Mouse (Mus musculus) forebrain, postnatal 0 days (tissue): ENCODE measurements around the gene Rbm19. TPM values are rescaled to one million over a fixed set of nuclear protein-coding genes. Genes with fewer than 3 reads are reported as not detected.

Source experiments
- ATAC-seq: fragments of 200-750 bp; cut with Nextera tagmentation; 2 replicates; pipeline ENCODE4 v1.8.0; 2017; ENCODE audit warnings: mild to moderate bottlenecking, moderate library complexity
- DNase-seq: peaks from one replicate; pipeline ENCODE4 v3.0.0-alpha.2; 2015
- H3K27ac ChIP-seq: fragments of 300-500 bp; sonication (generic); 2 replicates; pipeline ENCODE4 v1.5.1; 2014; ENCODE audit warnings: low read depth, mild to moderate bottlenecking, antibody characterized with exemption, low read length, moderate library complexity, mixed read lengths
- H3K27me3 ChIP-seq: fragments of 300-500 bp; sonication (generic); 2 replicates; pipeline ENCODE4 v1.6.1; 2014; ENCODE audit warnings: mild to moderate bottlenecking, low read length, mixed read lengths; ENCODE audit not compliant: insufficient read depth
- H3K36me3 ChIP-seq: fragments of 300-500 bp; sonication (generic); 2 replicates; pipeline ENCODE4 v1.6.1; 2014; ENCODE audit warnings: mild to moderate bottlenecking, moderate library complexity; ENCODE audit not compliant: insufficient read depth
- H3K4me1 ChIP-seq: fragments of 300-500 bp; sonication (generic); 2 replicates; pipeline ENCODE4 v1.6.1; 2014; ENCODE audit warnings: antibody characterized with exemption; ENCODE audit not compliant: insufficient read depth
- H3K4me2 ChIP-seq: fragments of 300-500 bp; sonication (generic); 2 replicates; pipeline ENCODE4 v1.6.1; 2014; ENCODE audit warnings: low read depth, mild to moderate bottlenecking, moderate library complexity
- H3K4me3 ChIP-seq: fragments of 300-500 bp; sonication (generic); 2 replicates; pipeline ENCODE4 v1.5.1; 2014; ENCODE audit warnings: low read depth, low read length, mixed read lengths
- H3K9ac ChIP-seq: fragments of 300-500 bp; sonication (generic); 2 replicates; pipeline ENCODE4 v1.6.1; 2014; ENCODE audit warnings: mild to moderate bottlenecking
- H3K9me3 ChIP-seq: fragments of 300-500 bp; sonication (generic); 2 replicates; pipeline ENCODE4 v1.6.1; 2016; ENCODE audit warnings: low read length
- CTCF ChIP-seq: sonication (generic); IDR thresholded peaks from 2 replicates; pipeline ENCODE4 v1.5.1; 2016; ENCODE audit warnings: antibody characterized with exemption, control low read depth, low read depth
- whole genome bisulfite sequencing: fragments of 180-500 bp; shearing (Covaris S2); extraction: QIAGEN DNeasy Blood & Tissue Kit; methylation state at CpG from one replicate; pipeline ENCODE4 v1.1.7; 2014; 5-methylcytosine and 5-hydroxymethylcytosine counted together
- polyA plus RNA-seq: library from polyadenylated mRNA; unstranded; fragments of >200 nt; fragmentation: Nextera tagmentation; extraction: Ambion mirVana; gene quantifications from 2 replicates; pipeline ENCODE4 v1.2.1, GENCODE M21; 2015
- total RNA-seq: library from RNA; depleted of rRNA; stranded (reverse); fragments of >200 nt; gene quantifications from 2 replicates; pipeline ENCODE4 v1.2.3, GENCODE M21; 2014

Gene Rbm19
- total and polyA plus RNA-seq, 2 experiments from 2014 or later = 15.0 to 27.2 TPM

DNA sequence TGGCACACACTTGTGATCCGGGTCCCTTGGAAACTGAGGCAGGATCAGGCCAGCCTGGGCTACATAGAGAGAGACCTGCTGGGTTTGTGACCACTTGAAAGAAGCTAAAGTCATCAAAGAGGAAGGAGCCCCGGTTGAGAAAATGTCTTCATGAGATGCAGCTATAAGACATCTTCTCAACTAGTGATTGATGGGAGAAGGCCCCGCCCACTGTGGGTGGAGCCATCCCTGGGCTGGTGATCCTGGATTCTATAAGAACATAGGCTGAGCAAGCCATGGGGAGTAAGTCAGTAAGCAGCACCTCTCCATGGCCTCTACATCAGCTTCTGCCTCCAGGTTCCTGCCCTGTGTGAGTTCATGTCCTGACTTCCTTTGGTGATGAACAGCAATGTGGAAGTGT, 98.2 kb downstream of the Rbm19 start:
- Histone ChIP-seq H3K9me3 (no peaks in the 10 kb centered on the region), H3K27me3 (no peaks in the 10 kb centered on the region; the same call in 1 of the 2 replicates), H3K9ac (no peak overlapping the region), H3K4me3 (no peak overlapping the region), H3K4me2 (no peak overlapping the region), H3K36me3 (no peaks in the 10 kb centered on the region), H3K27ac (no peak overlapping the region), H3K4me1 (no peaks in the 10 kb centered on the region)
- DNase-seq (no peak), ATAC-seq (no peak)
- WGBS = 76% methylated on average over 3 of the region's 3 CpGs
- TF ChIP-seq CTCF = no peak

DNA sequence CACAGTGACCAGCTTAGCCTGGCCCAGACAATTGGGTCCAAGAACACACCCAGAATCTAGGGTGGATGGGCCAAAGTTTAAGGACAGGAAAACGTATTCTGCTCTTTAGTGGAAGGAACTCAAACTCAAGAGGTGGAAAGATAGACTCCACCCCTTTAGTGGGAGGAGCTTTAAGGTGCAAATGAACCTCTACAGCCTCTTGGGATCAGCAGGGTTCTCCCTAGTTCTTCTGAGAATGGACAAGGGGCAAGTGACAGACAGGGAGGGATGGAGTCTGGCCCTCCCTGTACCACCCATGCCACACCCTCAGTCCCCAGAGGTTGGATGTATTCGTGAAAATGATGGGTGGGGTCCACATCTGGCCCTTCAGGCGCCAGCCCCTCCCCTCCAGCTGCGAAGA, 105.0 kb downstream of the Rbm19 start:
- no peak overlapping the region for H3K4me2 ChIP-seq
- no peak overlapping the region for H3K9ac ChIP-seq
- no peaks in the 10 kb centered on the region for H3K27me3 ChIP-seq
- no peak overlapping the region for H3K27ac ChIP-seq
- ATAC-seq (no peak), DNase-seq (no peak)
- no peak overlapping the region for H3K4me3 ChIP-seq
- no peaks in the 10 kb centered on the region for H3K36me3 ChIP-seq
- H3K9me3 ChIP-seq = no peaks in the 10 kb centered on the region
- 9% methylated on average over 4 of the region's 4 CpGs for WGBS
- no peak for TF ChIP-seq CTCF
- no peaks in the 10 kb centered on the region for H3K4me1 ChIP-seq

GRCm38 (mm10) chr5:120225383-120225782, 109.1 kb downstream of the Rbm19 start:
- H3K9ac ChIP-seq = no peak overlapping the region
- H3K4me1 ChIP-seq = 0 out of 2 replicates have a peak, but pooled peaks cover 2% of the 10 kb centered on the region
- no peak overlapping the region for H3K4me3 ChIP-seq
- H3K27ac ChIP-seq = no peak overlapping the region
- ATAC-seq (no peak), DNase-seq (no peak)
- H3K9me3 ChIP-seq = no peaks in the 10 kb centered on the region
- H3K27me3 ChIP-seq = no peaks in the 10 kb centered on the region
- no peaks in the 10 kb centered on the region for H3K36me3 ChIP-seq
- no peak overlapping the region for H3K4me2 ChIP-seq
- WGBS = 31% methylated on average over 14 of the region's 14 CpGs
- no peak for TF ChIP-seq CTCF

- H3K9me3 ChIP-seq = no peaks in the 10 kb centered on the region
- DNase-seq (no peak), ATAC-seq (no peak)
- H3K9ac ChIP-seq = no peak overlapping the region
- no peaks in the 10 kb centered on the region for H3K36me3 ChIP-seq
- H3K27me3 ChIP-seq = no peaks in the 10 kb centered on the region
- WGBS = 51% methylated on average over 20 of the region's 20 CpGs
- no peak for TF ChIP-seq CTCF
- no peak overlapping the region for H3K4me2 ChIP-seq
- peaks cover 21% of the 10 kb centered on the region for H3K4me1 ChIP-seq
- H3K27ac ChIP-seq = no peak overlapping the region
- H3K4me3 ChIP-seq = no peak overlapping the region
Observed at GRCm38 (mm10) chr5:120228613-120229409, 112.5 kb downstream of the Rbm19 start.

- H3K36me3 ChIP-seq = no peaks in the 10 kb centered on the region
- ATAC-seq = peak; percentile 86
Observed at GRCm38 (mm10) chr5:120231435-120232147, 115.3 kb downstream of the Rbm19 start.

GRCm38 (mm10) chr5:120235147-120235546, 118.9 kb downstream of the Rbm19 start:
- DNase-seq = no peak
- Histone ChIP-seq H3K27me3 (no peaks in the 10 kb centered on the region), H3K36me3 (no peaks in the 10 kb centered on the region), H3K9ac (no peak overlapping the region), H3K27ac (peak overlapping the region; percentile 65), H3K9me3 (no peaks in the 10 kb centered on the region), H3K4me2 (no peak overlapping the region), H3K4me1 (peaks cover 27% of the 10 kb centered on the region), H3K4me3 (no peak overlapping the region)
- TF ChIP-seq CTCF = no peak
- WGBS = 43% methylated on average over 5 of the region's 5 CpGs
- peak; percentile 42; the same call in 1 of the 2 replicates for ATAC-seq

More at GRCm38 (mm10) chr5:120231435-120232147, 115.3 kb downstream of the Rbm19 start:
- peaks cover 27% of the 10 kb centered on the region for H3K4me1 ChIP-seq
- H3K4me3 ChIP-seq = no peak overlapping the region
- WGBS = 2% methylated on average over 25 of the region's 25 CpGs
- peak overlapping the region; percentile 47 for H3K4me2 ChIP-seq
- peak overlapping the region; percentile 47; the same call in 1 of the 2 replicates for H3K9ac ChIP-seq
- H3K27ac ChIP-seq = peak overlapping the region; percentile 91
- peak; percentile 94 for DNase-seq
- no peak for TF ChIP-seq CTCF
- no peaks in the 10 kb centered on the region for H3K9me3 ChIP-seq
- H3K27me3 ChIP-seq = no peaks in the 10 kb centered on the region

- TF ChIP-seq CTCF = no peak
- ATAC-seq = peak; percentile 52
- 23% methylated on average over 11 of the region's 11 CpGs for WGBS
Observed at GRCm38 (mm10) chr5:120235571-120235970, 119.3 kb downstream of the Rbm19 start.

More at GRCm38 (mm10) chr5:120235571-120235970, 119.3 kb downstream of the Rbm19 start:
- DNase-seq = peak; percentile 84
- no peaks in the 10 kb centered on the region for H3K9me3 ChIP-seq
- H3K27me3 ChIP-seq = no peaks in the 10 kb centered on the region
- H3K9ac ChIP-seq = no peak overlapping the region
- H3K4me1 ChIP-seq = peaks cover 23% of the 10 kb centered on the region
- no peaks in the 10 kb centered on the region for H3K36me3 ChIP-seq
- H3K4me3 ChIP-seq = no peak overlapping the region
- H3K27ac ChIP-seq = peak overlapping the region; percentile 65
- H3K4me2 ChIP-seq = no peak overlapping the region
